Mouse (Mus musculus) stomach, postnatal 0 days (tissue): Measurements from ENCODE around the gene Arx. TPM values are rescaled to one million over a fixed set of nuclear protein-coding genes. Genes with fewer than 3 reads are reported as not detected.

Experiments used
- ATAC-seq: fragments of 200-750 bp; cut with Nextera tagmentation; 2 replicates; pipeline ENCODE4 v1.8.0; 2017; ENCODE audit not compliant: low FRiP score, low TSS enrichment
- DNase-seq: peaks from one replicate; pipeline ENCODE4 v3.0.0-alpha.2; 2016; ENCODE audit warnings: low spot score
- H3K27ac ChIP-seq: fragments of 300-500 bp; sonication (generic); replicated peaks from 2 replicates; pipeline ENCODE4 v1.5.1; 2014; ENCODE audit warnings: mild to moderate bottlenecking, control low read depth
- H3K27me3 ChIP-seq: fragments of 300-500 bp; sonication (generic); 2 replicates; pipeline ENCODE4 v1.6.1; 2014; ENCODE audit warnings: low read length; ENCODE audit not compliant: control insufficient read depth, insufficient read depth
- H3K36me3 ChIP-seq: fragments of 300-500 bp; sonication (generic); 2 replicates; pipeline ENCODE4 v1.6.1; 2014; ENCODE audit warnings: low read length, mixed read lengths; ENCODE audit not compliant: control insufficient read depth, insufficient read depth
- H3K4me1 ChIP-seq: fragments of 300-500 bp; sonication (generic); replicated peaks from 2 replicates; pipeline ENCODE4 v1.6.1; 2014; ENCODE audit warnings: antibody characterized with exemption; ENCODE audit not compliant: control insufficient read depth, insufficient read depth
- H3K4me2 ChIP-seq: fragments of 300-500 bp; sonication (generic); replicated peaks from 2 replicates; pipeline ENCODE4 v1.6.1; 2014; ENCODE audit warnings: low read depth, mild to moderate bottlenecking, control low read depth, moderate library complexity
- H3K4me3 ChIP-seq: fragments of 300-500 bp; sonication (generic); 2 replicates; pipeline ENCODE4 v1.5.1; 2014; ENCODE audit warnings: low read depth, low read length, control low read depth
- H3K9ac ChIP-seq: fragments of 300-500 bp; sonication (generic); 2 replicates; pipeline ENCODE4 v1.6.1; 2014; ENCODE audit warnings: mild to moderate bottlenecking, low read length, control low read depth, mixed read lengths
- H3K9me3 ChIP-seq: fragments of 300-500 bp; sonication (generic); 2 replicates; pipeline ENCODE4 v1.6.1; 2016; ENCODE audit warnings: low read length; ENCODE audit not compliant: control insufficient read depth
- CTCF ChIP-seq: IDR thresholded peaks from 2 replicates; pipeline ENCODE4 v1.5.1; 2016; ENCODE audit warnings: antibody characterized with exemption, low read depth, mild to moderate bottlenecking, moderate library complexity
- EP300 ChIP-seq: optimal IDR thresholded peaks from 2 replicates; pipeline ENCODE3; 2016; ENCODE audit warnings: antibody characterized with exemption
- WGBS: fragments of 180-500 bp; shearing (Covaris S2); extraction: QIAGEN DNeasy Blood & Tissue Kit; methylation state at CpG from one replicate; pipeline ENCODE4 v1.1.7; 2014; 5-methylcytosine and 5-hydroxymethylcytosine counted together
- polyA plus RNA-seq: library from polyadenylated mRNA; unstranded; fragments of >200 nt; fragmentation: Nextera tagmentation; extraction: Ambion mirVana; gene quantifications from 2 replicates; pipeline ENCODE4 v1.2.1, GENCODE M21; 2015

Arx gene
- polyA plus RNA-seq, 1 experiment from 2014 or later: 0.32 TPM

GRCm38 (mm10) chrX:93285091-93285490 is 1.2 kb upstream of the Arx start:
- Histone ChIP-seq H3K4me3 (no peak overlapping the region), H3K27ac (no peak overlapping the region), H3K4me1 (no peaks in the 10 kb centered on the region), H3K4me2 (no peak overlapping the region), H3K9me3 (no peaks in the 10 kb centered on the region), H3K27me3 (peaks cover 2% of the 10 kb centered on the region; the same call in 1 of the 2 replicates), H3K9ac (no peak overlapping the region), H3K36me3 (no peaks in the 10 kb centered on the region)
- no peak for TF ChIP-seq CTCF
- no peak for TF ChIP-seq EP300
- 23% methylated on average over 10 of the region's 10 CpGs for WGBS
- ATAC-seq: no peak
- no peak for DNase-seq

GRCm38 (mm10) chrX:93288339-93288738 is 2.1 kb downstream of the Arx start:
- peak overlapping the region; percentile 47 for H3K4me2 ChIP-seq
- H3K9ac ChIP-seq: no peak overlapping the region
- peak overlapping the region; percentile 26 for H3K4me3 ChIP-seq
- H3K27me3 ChIP-seq: peaks cover 2% of the 10 kb centered on the region; the same call in 1 of the 2 replicates
- DNase-seq (no peak), ATAC-seq (no peak)
- H3K9me3 ChIP-seq: no peaks in the 10 kb centered on the region
- H3K4me1 ChIP-seq: no peaks in the 10 kb centered on the region
- TF ChIP-seq EP300 (no peak), CTCF (no peak)
- H3K27ac ChIP-seq: no peak overlapping the region
- 9% methylated on average over 23 of the region's 37 CpGs for WGBS
- H3K36me3 ChIP-seq: no peaks in the 10 kb centered on the region

GRCm38 (mm10) chrX:93289076-93289475 is 2.8 kb downstream of the Arx start:
- 11% methylated on average over 25 of the region's 37 CpGs for WGBS
- H3K9me3 ChIP-seq: no peaks in the 10 kb centered on the region
- peaks cover 2% of the 10 kb centered on the region; the same call in 1 of the 2 replicates for H3K27me3 ChIP-seq
- DNase-seq (no peak), ATAC-seq (no peak)
- no peak overlapping the region for H3K27ac ChIP-seq
- H3K4me2 ChIP-seq: peak overlapping the region; percentile 47
- TF ChIP-seq CTCF (no peak), EP300 (no peak)
- H3K4me3 ChIP-seq: peak overlapping the region; percentile 26
- H3K9ac ChIP-seq: no peak overlapping the region
- no peaks in the 10 kb centered on the region for H3K4me1 ChIP-seq
- no peaks in the 10 kb centered on the region for H3K36me3 ChIP-seq

- H3K36me3 ChIP-seq: no peaks in the 10 kb centered on the region
- ATAC-seq (no peak), DNase-seq (no peak)
- no peak overlapping the region for H3K27ac ChIP-seq
- peaks cover 5% of the 10 kb centered on the region; the same call in 1 of the 2 replicates for H3K27me3 ChIP-seq
- no peak for TF ChIP-seq CTCF
- no peaks in the 10 kb centered on the region for H3K4me1 ChIP-seq
- no peak overlapping the region for H3K9ac ChIP-seq
- H3K4me2 ChIP-seq: no peak overlapping the region
- 13% methylated on average over 12 of the region's 12 CpGs for WGBS
- no peaks in the 10 kb centered on the region for H3K9me3 ChIP-seq
- no peak overlapping the region for H3K4me3 ChIP-seq
Observed at GRCm38 (mm10) chrX:93289851-93290380, 3.7 kb downstream of the Arx start.

- Histone ChIP-seq H3K27ac (no peak overlapping the region), H3K9ac (no peak overlapping the region), H3K4me2 (no peak overlapping the region), H3K9me3 (no peaks in the 10 kb centered on the region), H3K36me3 (no peaks in the 10 kb centered on the region), H3K4me3 (no peak overlapping the region), H3K4me1 (no peaks in the 10 kb centered on the region), H3K27me3 (peaks cover 5% of the 10 kb centered on the region; the same call in 1 of the 2 replicates)
- ATAC-seq (no peak), DNase-seq (no peak)
- 25% methylated on average over 6 of the region's 6 CpGs for WGBS
- no peak for TF ChIP-seq EP300
Observed at GRCm38 (mm10) chrX:93292031-93292430, 5.8 kb downstream of the Arx start.

GRCm38 (mm10) chrX:93294736-93295490 is 8.7 kb downstream of the Arx start:
- Histone ChIP-seq H3K27me3 (0 out of 2 replicates have a peak, but pooled peaks cover 3% of the 10 kb centered on the region), H3K9me3 (no peaks in the 10 kb centered on the region), H3K36me3 (no peaks in the 10 kb centered on the region), H3K9ac (no peak overlapping the region), H3K4me2 (no peak overlapping the region), H3K27ac (no peak overlapping the region), H3K4me3 (no peak overlapping the region), H3K4me1 (no peaks in the 10 kb centered on the region)
- ATAC-seq (no peak), DNase-seq (no peak)
- no peak for TF ChIP-seq EP300
- no peak for TF ChIP-seq CTCF
- 11% methylated on average over 23 of the region's 25 CpGs for WGBS
